Mouse (Mus musculus) ES-Bruce4 (cell line): ENCODE data around the gene Morn3.

Experiments used
- CTCF ChIP-seq: IDR thresholded peaks from one replicate; pipeline ENCODE4 v1.8.1; 2011; ENCODE audit warnings: low read depth, low read length
- EP300 ChIP-seq: IDR thresholded peaks from 2 replicates; pipeline ENCODE4 v1.6.1; 2011; ENCODE audit warnings: low read depth, low read length; ENCODE audit not compliant: insufficient read depth

DNA sequence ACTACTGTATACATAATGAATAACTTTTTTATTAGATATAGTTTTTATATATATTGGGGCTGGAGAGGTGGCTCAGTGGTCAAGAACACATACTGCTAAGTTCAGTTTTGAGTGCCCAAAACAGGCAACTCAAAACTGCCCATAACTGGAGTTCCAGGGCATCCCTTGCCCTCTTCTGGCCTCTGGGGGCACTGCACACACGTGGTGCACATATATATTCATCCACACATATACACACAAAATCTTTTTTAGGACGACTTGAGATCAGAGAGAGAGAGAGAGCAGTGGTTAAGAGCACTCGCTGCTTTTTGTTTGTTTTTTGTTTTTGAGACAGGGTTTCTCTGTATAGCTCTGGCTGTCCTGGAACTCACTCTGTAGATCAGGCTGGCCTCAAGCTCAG is 15.5 kb downstream of the Morn3 start:
- TF ChIP-seq EP300 (no peak), CTCF (peak; percentile 9)
